Mouse (Mus musculus): ENCODE data around the gene Cd47.

Cd47 gene

GRCm38 (mm10) chr16:49920191-49920590, 119.9 kb downstream of the Cd47 start:
- no peak for DNase-seq

GRCm38 (mm10) chr16:49921677-49922076, 121.3 kb downstream of the Cd47 start:
- DNase-seq = no peak

GRCm38 (mm10) chr16:49922098-49922497, 121.8 kb downstream of the Cd47 start:
- no peak for DNase-seq

- DNase-seq = no peak
These were observed 123.4 kb downstream of the Cd47 start for GRCm38 (mm10) chr16:49923720-49924119.

- DNase-seq = no peak
These were observed 124.6 kb downstream of the Cd47 start for GRCm38 (mm10) chr16:49924941-49925340.

- no peak for DNase-seq
These were observed 132.9 kb downstream of the Cd47 start for GRCm38 (mm10) chr16:49933274-49933673.

DNA sequence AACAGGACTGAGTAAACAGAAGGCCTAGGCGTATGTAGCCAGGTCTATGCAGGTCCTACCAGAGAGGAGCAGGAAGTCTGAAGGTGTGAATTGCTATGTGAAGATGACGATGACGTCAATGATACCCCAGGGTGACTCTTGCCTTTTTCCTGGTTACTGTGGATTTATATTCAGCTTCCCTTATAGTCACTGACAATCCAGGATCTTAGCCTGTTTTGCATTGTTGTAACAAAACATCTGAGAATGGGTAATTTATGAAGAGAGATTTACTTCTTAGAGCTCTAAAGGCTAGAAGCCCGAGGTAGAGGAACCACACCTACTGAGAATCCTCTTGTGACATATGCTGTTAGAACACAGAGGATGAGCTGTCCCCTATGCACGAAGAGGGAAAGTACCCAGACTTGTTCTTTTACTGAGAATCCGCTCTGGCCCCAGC, 135.7 kb downstream of the Cd47 start:
- DNase-seq = no peak

GRCm38 (mm10) chr16:49936793-49937192, 136.5 kb downstream of the Cd47 start:
- DNase-seq = no peak

GRCm38 (mm10) chr16:49937218-49938165, 137.2 kb downstream of the Cd47 start:
- no peak for DNase-seq

DNA sequence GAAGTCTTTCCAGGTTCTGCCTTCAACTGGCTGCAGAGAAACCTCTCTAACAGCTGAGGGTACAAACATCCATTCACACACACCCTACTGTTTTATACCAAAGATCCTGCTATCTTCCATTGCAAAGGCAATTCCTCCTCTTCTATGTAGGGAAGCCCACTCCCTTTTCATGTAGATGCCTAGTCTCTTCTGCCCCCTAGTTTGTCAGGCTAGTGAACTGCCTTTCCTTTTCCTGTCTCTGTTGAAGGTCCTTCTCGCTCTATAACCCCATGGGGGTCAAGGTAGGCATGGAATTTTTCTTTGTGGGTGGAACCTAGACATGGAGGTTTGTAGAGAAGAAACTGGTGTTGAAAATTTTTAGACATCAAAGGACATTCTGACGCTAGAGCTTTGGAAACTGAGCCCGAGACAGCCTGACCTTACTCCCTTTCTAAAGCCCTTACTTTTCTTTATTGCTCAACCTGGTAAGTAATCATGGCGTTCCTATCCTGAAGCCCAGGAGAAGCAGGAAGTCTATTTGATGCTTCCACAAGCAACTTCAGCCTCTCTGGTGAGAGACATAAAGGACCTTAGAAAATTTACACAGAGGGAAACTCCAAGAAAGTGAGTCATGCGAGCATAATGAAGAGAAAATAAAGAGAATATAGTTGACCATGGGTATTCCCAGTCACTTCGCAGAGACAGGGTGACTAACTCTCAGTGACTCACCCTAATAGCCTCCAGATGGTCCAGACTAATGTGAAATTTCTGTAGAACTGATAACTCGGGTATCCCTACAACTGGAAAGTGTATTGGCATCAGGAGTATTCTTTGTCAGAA, 138.4 kb downstream of the Cd47 start:
- no peak for DNase-seq

GRCm38 (mm10) chr16:49939376-49939775, 139.0 kb downstream of the Cd47 start:
- DNase-seq = no peak

GRCm38 (mm10) chr16:49940473-49940872, 140.1 kb downstream of the Cd47 start:
- DNase-seq = no peak

DNA sequence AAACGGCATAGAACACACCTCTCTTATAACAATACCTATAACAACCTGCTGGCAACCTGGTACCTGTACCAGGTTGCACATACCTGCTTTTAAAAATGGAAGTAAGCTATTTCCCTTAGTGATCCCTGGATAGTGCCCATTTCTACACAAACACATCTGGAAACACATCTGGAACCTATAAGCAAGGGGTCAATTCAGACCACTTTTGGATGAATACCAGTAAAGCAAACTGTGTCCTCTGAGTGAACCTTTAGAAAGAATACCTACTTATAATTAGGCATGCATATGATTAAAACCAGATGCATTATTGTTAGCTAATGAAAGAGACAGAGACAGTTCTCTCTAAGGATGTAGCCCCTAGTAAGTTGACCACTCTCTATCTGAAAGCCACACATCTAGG, 140.7 kb downstream of the Cd47 start:
- DNase-seq = no peak

GRCm38 (mm10) chr16:49943726-49944125, 143.4 kb downstream of the Cd47 start:
- no peak for DNase-seq

DNA sequence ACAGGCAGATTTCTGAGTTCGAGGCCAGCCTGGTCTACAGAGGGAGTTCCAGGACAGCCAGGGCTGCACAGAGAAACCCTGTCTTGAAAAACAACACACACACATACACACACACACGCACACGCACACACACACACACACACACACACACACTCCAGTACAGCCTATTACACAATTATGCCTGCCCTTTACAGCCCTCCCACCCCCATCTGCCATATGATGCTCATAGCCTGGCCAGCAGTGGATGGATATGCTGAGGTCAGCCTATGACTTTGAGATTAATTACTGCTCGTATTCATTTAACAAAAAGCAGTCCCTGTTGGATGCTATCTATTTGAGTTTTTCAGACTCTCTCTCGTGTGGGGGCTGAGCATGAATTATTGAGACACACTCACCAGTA, 144.8 kb downstream of the Cd47 start:
- no peak for DNase-seq

GRCm38 (mm10) chr16:49947049-49947448, 146.7 kb downstream of the Cd47 start:
- DNase-seq = no peak

GRCm38 (mm10) chr16:49947610-49948009, 147.3 kb downstream of the Cd47 start:
- DNase-seq = no peak

DNA sequence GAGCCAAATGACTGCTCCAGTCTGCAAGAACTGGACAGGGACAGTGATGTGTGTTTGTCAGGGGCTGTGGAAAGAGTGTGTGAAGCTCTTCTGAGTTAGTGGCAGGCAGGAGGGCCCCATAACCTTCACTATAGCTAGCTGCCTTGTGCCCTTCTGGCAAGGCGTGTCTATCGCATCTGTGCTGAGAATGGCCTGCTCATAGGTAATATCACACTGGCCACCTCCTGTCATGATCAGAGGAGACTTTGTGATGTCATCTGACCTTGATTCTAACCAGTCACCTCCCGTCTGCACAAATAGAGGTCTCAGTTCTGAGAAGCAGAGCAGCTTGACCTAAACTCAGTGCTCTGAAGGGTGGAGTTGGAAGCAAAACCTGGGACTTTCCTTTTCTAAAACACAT, 148.0 kb downstream of the Cd47 start:
- no peak for DNase-seq

DNA sequence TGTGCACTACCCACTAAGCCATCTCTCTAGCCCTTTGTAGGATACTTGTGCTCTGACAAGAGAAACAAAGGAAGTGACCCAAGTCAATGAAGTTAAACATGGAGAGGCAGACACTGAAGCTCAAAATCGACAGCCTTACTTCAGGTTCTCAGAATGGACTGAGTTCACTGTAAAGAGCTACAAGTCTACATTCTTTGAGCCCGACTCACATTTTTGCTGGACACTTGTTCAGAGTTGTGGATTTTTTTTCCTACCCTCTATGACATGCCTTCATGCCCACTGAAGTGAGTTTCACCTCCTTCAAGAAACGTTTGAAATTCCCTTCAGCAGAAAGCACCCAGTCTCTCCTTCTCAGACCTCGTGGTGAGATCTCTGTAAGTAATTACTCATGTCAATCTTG, 148.9 kb downstream of the Cd47 start:
- DNase-seq = no peak

DNA sequence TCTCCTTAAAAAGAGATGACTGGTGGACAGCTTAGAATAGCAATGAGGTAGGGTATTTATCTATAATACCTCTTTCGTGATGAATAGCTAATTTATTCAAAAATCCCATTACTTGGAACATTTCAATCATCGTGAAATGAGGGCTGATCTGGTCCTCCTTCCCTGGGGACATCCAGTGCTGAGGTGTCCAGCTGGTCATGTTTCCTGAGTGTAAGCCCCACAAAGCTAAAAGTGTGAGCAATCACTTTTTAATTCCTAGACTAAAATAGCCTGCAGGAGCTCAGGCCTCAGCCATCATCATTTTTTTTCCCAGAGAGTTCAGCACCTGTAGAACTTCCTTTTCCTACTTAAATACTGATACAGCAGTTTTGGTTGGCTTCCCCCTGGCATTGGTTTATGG, 150.0 kb downstream of the Cd47 start:
- no peak for DNase-seq

- no peak for DNase-seq
These were observed 151.0 kb downstream of the Cd47 start for GRCm38 (mm10) chr16:49951288-49951691.

DNA sequence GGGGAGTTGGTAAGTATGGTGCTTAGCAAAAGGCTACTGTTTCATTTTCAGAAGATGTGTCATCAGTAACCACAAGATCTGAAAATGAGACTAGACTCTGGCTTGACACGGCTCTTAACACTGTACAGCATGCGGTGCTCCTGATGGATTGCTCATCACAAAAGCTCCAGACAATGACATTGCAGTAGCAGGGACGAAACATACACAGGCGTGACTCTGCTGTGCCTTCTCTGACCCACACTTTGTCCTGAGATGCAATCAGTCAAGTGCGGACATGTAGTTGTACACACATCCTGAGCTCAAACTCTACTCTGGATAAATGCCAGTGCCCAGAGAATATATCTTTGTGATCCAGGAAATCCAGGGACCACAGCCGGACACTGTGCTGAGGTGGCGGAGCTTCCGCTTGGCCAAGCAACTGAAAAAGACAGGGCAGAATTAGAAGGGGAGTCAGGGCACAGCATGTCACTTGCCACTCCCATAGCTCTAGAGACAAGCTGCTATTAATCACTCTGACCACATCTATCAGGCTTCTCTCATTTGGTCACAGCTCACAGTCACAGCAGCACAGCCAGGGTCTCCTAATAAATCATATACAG, 151.7 kb downstream of the Cd47 start:
- DNase-seq = peak; percentile 38

DNA sequence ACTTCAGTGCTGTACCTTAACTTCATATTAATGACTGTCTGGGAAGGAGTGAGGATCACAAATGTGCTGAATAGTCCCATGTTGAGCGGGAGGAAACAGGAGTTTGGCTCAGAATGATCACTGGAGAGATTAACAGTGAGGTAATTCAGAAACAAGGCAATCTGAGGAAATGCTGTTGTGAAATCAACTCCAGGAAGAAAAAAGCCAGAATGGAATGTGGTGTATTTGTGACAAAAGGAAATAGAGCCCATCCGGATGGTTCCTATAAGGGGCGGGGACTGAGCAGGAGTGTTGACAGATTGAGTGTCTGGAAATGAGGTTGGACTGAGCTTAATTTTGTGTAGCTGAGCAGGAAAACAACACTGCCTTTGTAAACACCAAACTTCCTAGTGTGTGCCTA, 153.5 kb downstream of the Cd47 start:
- DNase-seq = no peak

Data from retina, postnatal 1 day (tissue).